Mouse (Mus musculus): Measurements from ENCODE around the gene Rere. TPM values are rescaled to one million over a fixed set of nuclear protein-coding genes. Genes with fewer than 3 reads are reported as not detected.

The Rere gene
- total and polyA plus RNA-seq, 2 experiments from 2014 or later: 18.9 to 31.3 TPM

GRCm38 (mm10) chr4:150307226-150307625 lies 25.8 kb downstream of the Rere start:
- TF ChIP-seq CTCF (IDR thresholded peaks at IDR 0.05; ENCODE audit: low read depth): no peak
- WGBS: 92% methylated on average over 1 of the region's 1 CpGs
- H3K9me3 ChIP-seq (ENCODE audit: low read length): no peaks in the 10 kb centered on the region
- no peaks in the 10 kb centered on the region for H3K27me3 ChIP-seq (ENCODE audit: insufficient read depth, low read length)
- no peaks in the 10 kb centered on the region for H3K4me1 ChIP-seq (ENCODE audit: insufficient read depth)
- DNase-seq (no peak), ATAC-seq (no peak)
- H3K4me3 ChIP-seq (ENCODE audit: low read depth, low read length): no peak overlapping the region
- H3K36me3 ChIP-seq (ENCODE audit: insufficient read depth): no peaks in the 10 kb centered on the region
- H3K27ac ChIP-seq (ENCODE audit: low read depth, low read length): no peak overlapping the region
- no peak overlapping the region for H3K4me2 ChIP-seq (ENCODE audit: low read depth)
- H3K9ac ChIP-seq: no peak overlapping the region

- WGBS: 78% methylated on average over 2 of the region's 2 CpGs
- Histone ChIP-seq H3K27me3 (ENCODE audit: insufficient read depth, low read length) (no peaks in the 10 kb centered on the region), H3K4me2 (ENCODE audit: low read depth) (no peak overlapping the region), H3K36me3 (ENCODE audit: insufficient read depth) (no peaks in the 10 kb centered on the region), H3K9ac (no peak overlapping the region), H3K27ac (ENCODE audit: low read depth, low read length) (no peak overlapping the region), H3K4me1 (ENCODE audit: insufficient read depth) (no peaks in the 10 kb centered on the region), H3K9me3 (ENCODE audit: low read length) (no peaks in the 10 kb centered on the region), H3K4me3 (ENCODE audit: low read depth, low read length) (no peak overlapping the region)
- ATAC-seq (no peak), DNase-seq (no peak)
- no peak for TF ChIP-seq CTCF (IDR thresholded peaks at IDR 0.05; ENCODE audit: low read depth)
Measured at GRCm38 (mm10) chr4:150311431-150311830, 30.0 kb downstream of the Rere start.

- 66% methylated on average over 2 of the region's 2 CpGs for WGBS
- DNase-seq: no peak
- Histone ChIP-seq H3K27me3 (ENCODE audit: insufficient read depth, low read length) (no peaks in the 10 kb centered on the region), H3K4me1 (ENCODE audit: insufficient read depth) (no peaks in the 10 kb centered on the region), H3K9ac (no peak overlapping the region), H3K4me2 (ENCODE audit: low read depth) (no peak overlapping the region), H3K27ac (ENCODE audit: low read depth, low read length) (no peak overlapping the region), H3K4me3 (ENCODE audit: low read depth, low read length) (no peak overlapping the region), H3K36me3 (ENCODE audit: insufficient read depth) (no peaks in the 10 kb centered on the region), H3K9me3 (ENCODE audit: low read length) (no peaks in the 10 kb centered on the region)
- TF ChIP-seq CTCF (IDR thresholded peaks at IDR 0.05; ENCODE audit: low read depth): no peak
- no peak for ATAC-seq
Measured at GRCm38 (mm10) chr4:150312646-150313045, 31.2 kb downstream of the Rere start.

- TF ChIP-seq CTCF (IDR thresholded peaks at IDR 0.05; ENCODE audit: low read depth): no peak
- no peak overlapping the region for H3K4me3 ChIP-seq (ENCODE audit: low read depth, low read length)
- DNase-seq (no peak), ATAC-seq (no peak)
- H3K27ac ChIP-seq (ENCODE audit: low read depth, low read length): no peak overlapping the region
- no peak overlapping the region for H3K9ac ChIP-seq
- WGBS: 96% methylated on average over 19 of the region's 19 CpGs
- H3K4me2 ChIP-seq (ENCODE audit: low read depth): no peak overlapping the region
- H3K27me3 ChIP-seq (ENCODE audit: insufficient read depth, low read length): no peaks in the 10 kb centered on the region
- H3K9me3 ChIP-seq (ENCODE audit: low read length): no peaks in the 10 kb centered on the region
- H3K36me3 ChIP-seq (ENCODE audit: insufficient read depth): no peaks in the 10 kb centered on the region
- no peaks in the 10 kb centered on the region for H3K4me1 ChIP-seq (ENCODE audit: insufficient read depth)
Measured at GRCm38 (mm10) chr4:150315301-150315700, 33.9 kb downstream of the Rere start.

GRCm38 (mm10) chr4:150316546-150316945 lies 35.1 kb downstream of the Rere start:
- WGBS: 88% methylated on average over 1 of the region's 1 CpGs
- ATAC-seq (no peak), DNase-seq (no peak)
- Histone ChIP-seq H3K4me2 (ENCODE audit: low read depth) (no peak overlapping the region), H3K4me3 (ENCODE audit: low read depth, low read length) (no peak overlapping the region), H3K27ac (ENCODE audit: low read depth, low read length) (no peak overlapping the region), H3K27me3 (ENCODE audit: insufficient read depth, low read length) (no peaks in the 10 kb centered on the region), H3K36me3 (ENCODE audit: insufficient read depth) (no peaks in the 10 kb centered on the region), H3K4me1 (ENCODE audit: insufficient read depth) (no peaks in the 10 kb centered on the region), H3K9ac (no peak overlapping the region), H3K9me3 (ENCODE audit: low read length) (no peaks in the 10 kb centered on the region)
- TF ChIP-seq CTCF (IDR thresholded peaks at IDR 0.05; ENCODE audit: low read depth): no peak

GRCm38 (mm10) chr4:150325046-150325801 lies 43.8 kb downstream of the Rere start:
- TF ChIP-seq CTCF (IDR thresholded peaks at IDR 0.05; ENCODE audit: low read depth): no peak
- Histone ChIP-seq H3K4me1 (ENCODE audit: insufficient read depth) (no peaks in the 10 kb centered on the region), H3K36me3 (ENCODE audit: insufficient read depth) (no peaks in the 10 kb centered on the region), H3K4me3 (ENCODE audit: low read depth, low read length) (no peak overlapping the region), H3K27me3 (ENCODE audit: insufficient read depth, low read length) (no peaks in the 10 kb centered on the region), H3K27ac (ENCODE audit: low read depth, low read length) (no peak overlapping the region), H3K9me3 (ENCODE audit: low read length) (no peaks in the 10 kb centered on the region), H3K9ac (no peak overlapping the region), H3K4me2 (ENCODE audit: low read depth) (no peak overlapping the region)
- peak; percentile 27 for DNase-seq
- WGBS: 60% methylated on average over 3 of the region's 3 CpGs
- no peak for ATAC-seq

GRCm38 (mm10) chr4:150326005-150326404 lies 44.6 kb downstream of the Rere start:
- Histone ChIP-seq H3K4me1 (ENCODE audit: insufficient read depth) (no peaks in the 10 kb centered on the region), H3K36me3 (ENCODE audit: insufficient read depth) (no peaks in the 10 kb centered on the region), H3K4me2 (ENCODE audit: low read depth) (no peak overlapping the region), H3K9ac (no peak overlapping the region), H3K9me3 (ENCODE audit: low read length) (no peaks in the 10 kb centered on the region), H3K4me3 (ENCODE audit: low read depth, low read length) (no peak overlapping the region), H3K27ac (ENCODE audit: low read depth, low read length) (no peak overlapping the region), H3K27me3 (ENCODE audit: insufficient read depth, low read length) (no peaks in the 10 kb centered on the region)
- no peak for TF ChIP-seq CTCF (IDR thresholded peaks at IDR 0.05; ENCODE audit: low read depth)
- 80% methylated on average over 2 of the region's 2 CpGs for WGBS
- ATAC-seq (no peak), DNase-seq (no peak)
